Mouse (Mus musculus): ENCODE measurements around the gene Rnf215. TPM values are rescaled to one million over a fixed set of nuclear protein-coding genes. Genes with fewer than 3 reads are reported as not detected.
"Not testable (repeated sequence)": the region's sequence is repeated elsewhere in the genome, so short reads cannot be mapped to it uniquely, and the experiment has no call there.

Rnf215 gene
- polyA plus RNA-seq, 1 experiment from 2014 or later: 16.1 TPM

DNA sequence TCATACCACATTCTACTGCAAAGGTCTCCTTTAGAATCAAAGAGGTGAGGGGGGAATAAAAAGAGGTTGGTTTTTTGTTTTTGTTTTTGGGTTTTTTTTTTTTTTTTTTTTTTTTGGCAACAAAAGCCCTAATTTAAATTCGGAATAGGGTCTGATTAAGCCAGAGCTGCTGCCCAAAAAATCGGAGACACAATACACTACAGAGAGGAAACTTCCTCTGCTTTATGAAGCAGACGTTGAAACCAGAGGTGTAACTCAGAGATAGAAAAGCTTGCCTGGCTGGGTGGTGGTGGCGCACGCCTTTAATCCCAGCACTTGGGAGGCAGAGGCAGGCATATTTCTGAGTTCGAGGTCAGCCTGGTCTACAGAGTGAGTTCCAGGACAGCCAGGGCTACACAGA is 20.5 kb upstream of the Rnf215 start:
- Histone ChIP-seq H3K27me3 (peaks cover 10% of the 10 kb centered on the region; the same call in 1 of the 2 replicates), H3K4me1 (replicated peaks) (peaks cover 25% of the 10 kb centered on the region)
- not testable (repeated sequence) for H3K27ac ChIP-seq; H3K9me3 ChIP-seq (replicated peaks); H3K36me3 ChIP-seq; H3K9ac ChIP-seq; ATAC-seq (replicated peaks; ENCODE audit: insufficient number of reproducible peaks, insufficient read depth, low FRiP score, low read depth); H3K4me3 ChIP-seq; H3K4me2 ChIP-seq
- 82% methylated on average over 6 of the region's 6 CpGs for WGBS

GRCm38 (mm10) chr11:4115407-4115806 is 19.6 kb upstream of the Rnf215 start:
- 87% methylated on average over 4 of the region's 4 CpGs for WGBS
- Histone ChIP-seq H3K4me1 (replicated peaks) (peaks cover 32% of the 10 kb centered on the region), H3K9me3 (replicated peaks) (no peaks in the 10 kb centered on the region), H3K27ac (no peak overlapping the region), H3K4me2 (no peak overlapping the region), H3K27me3 (peaks cover 11% of the 10 kb centered on the region; the same call in 1 of the 2 replicates), H3K9ac (no peak overlapping the region), H3K4me3 (no peak overlapping the region), H3K36me3 (no peaks in the 10 kb centered on the region)
- no peak for ATAC-seq (replicated peaks; ENCODE audit: insufficient number of reproducible peaks, insufficient read depth, low FRiP score, low read depth)

DNA sequence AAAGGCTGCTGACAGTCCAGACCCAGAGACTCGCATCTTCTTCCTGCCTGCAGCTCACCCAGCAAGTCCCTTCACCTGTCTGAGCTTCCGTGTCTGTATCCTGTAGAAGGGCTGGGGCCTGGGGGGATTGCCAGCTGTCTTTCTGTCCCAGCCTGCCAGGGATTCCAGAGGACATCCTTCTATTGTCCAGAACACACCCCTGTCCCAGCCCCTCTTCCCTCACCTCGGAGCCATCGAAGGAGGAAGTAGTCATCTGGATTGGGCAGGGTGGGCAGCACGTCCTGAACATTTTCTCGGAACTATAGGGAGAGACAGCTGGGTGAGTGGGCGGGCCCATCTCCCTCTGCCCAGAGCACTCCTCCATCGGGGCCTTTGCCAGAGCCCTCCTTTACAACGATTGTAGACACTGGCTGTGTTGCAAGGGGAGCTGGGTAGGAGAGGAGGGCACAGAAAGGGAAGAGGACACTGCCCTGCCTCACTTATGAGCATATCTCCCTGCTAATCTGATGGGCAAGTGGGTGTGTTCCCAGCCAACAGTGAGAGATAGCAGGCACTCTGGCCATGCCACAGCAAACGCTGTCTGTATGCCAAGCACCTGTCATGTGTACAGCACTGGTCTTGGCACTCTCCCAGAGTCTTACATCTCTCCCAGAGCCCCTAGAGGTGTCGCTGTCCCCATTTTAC is 18.4 kb upstream of the Rnf215 start:
- 0 out of 2 replicates have a peak overlapping the region, but pooled peaks have one; percentile 21 for H3K4me2 ChIP-seq
- H3K4me1 ChIP-seq (replicated peaks): peaks cover 32% of the 10 kb centered on the region
- whole genome bisulfite sequencing: 42% methylated on average over 11 of the region's 11 CpGs
- no peak overlapping the region for H3K27ac ChIP-seq
- ATAC-seq (replicated peaks; ENCODE audit: insufficient number of reproducible peaks, insufficient read depth, low FRiP score, low read depth): no peak
- peaks cover 17% of the 10 kb centered on the region for H3K27me3 ChIP-seq
- no peaks in the 10 kb centered on the region for H3K9me3 ChIP-seq (replicated peaks)
- H3K9ac ChIP-seq: no peak overlapping the region
- H3K4me3 ChIP-seq: no peak overlapping the region
- no peaks in the 10 kb centered on the region for H3K36me3 ChIP-seq

DNA sequence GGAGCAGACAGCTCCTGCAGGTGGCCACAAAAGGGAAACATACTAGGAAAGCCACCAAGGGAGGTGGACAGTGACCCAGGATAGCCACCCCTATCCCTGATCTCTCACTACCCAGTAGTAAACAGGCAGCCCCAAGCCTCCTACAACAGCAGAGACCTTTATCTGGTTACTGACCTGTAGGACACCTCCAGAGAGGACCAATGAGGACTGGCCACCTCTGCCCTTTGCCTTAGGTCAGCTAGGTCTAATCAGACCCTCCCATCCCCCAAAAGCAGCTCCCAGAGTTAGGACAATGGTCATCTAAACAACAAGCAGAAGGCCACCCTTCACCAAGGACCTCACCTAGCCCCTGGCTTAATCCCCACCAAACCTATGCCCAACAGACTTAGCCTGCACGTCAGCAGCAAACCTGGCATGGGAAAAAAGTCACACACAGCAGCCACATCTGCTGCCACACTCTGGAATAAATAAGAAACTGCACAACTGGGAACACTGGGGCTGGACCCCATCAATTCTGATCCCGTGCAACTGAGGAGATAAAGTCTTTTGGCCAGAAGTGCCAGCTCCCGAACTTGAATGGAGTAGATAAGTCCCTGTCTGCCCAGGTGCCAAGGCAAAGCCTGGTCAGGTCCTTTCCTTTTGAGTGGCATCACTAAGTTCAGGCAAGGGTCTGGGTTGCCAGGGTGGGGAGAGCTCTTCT is 17.5 kb upstream of the Rnf215 start:
- ATAC-seq (replicated peaks; ENCODE audit: insufficient number of reproducible peaks, insufficient read depth, low FRiP score, low read depth): no peak
- H3K4me1 ChIP-seq (replicated peaks): peaks cover 32% of the 10 kb centered on the region
- 23% methylated on average over 3 of the region's 3 CpGs for WGBS
- no peaks in the 10 kb centered on the region for H3K36me3 ChIP-seq
- H3K9me3 ChIP-seq (replicated peaks): no peaks in the 10 kb centered on the region
- no peak overlapping the region for H3K9ac ChIP-seq
- H3K4me3 ChIP-seq: peak overlapping the region; percentile 57
- no peak overlapping the region for H3K27ac ChIP-seq
- H3K27me3 ChIP-seq: peaks cover 17% of the 10 kb centered on the region
- H3K4me2 ChIP-seq: peak overlapping the region; percentile 97

DNA sequence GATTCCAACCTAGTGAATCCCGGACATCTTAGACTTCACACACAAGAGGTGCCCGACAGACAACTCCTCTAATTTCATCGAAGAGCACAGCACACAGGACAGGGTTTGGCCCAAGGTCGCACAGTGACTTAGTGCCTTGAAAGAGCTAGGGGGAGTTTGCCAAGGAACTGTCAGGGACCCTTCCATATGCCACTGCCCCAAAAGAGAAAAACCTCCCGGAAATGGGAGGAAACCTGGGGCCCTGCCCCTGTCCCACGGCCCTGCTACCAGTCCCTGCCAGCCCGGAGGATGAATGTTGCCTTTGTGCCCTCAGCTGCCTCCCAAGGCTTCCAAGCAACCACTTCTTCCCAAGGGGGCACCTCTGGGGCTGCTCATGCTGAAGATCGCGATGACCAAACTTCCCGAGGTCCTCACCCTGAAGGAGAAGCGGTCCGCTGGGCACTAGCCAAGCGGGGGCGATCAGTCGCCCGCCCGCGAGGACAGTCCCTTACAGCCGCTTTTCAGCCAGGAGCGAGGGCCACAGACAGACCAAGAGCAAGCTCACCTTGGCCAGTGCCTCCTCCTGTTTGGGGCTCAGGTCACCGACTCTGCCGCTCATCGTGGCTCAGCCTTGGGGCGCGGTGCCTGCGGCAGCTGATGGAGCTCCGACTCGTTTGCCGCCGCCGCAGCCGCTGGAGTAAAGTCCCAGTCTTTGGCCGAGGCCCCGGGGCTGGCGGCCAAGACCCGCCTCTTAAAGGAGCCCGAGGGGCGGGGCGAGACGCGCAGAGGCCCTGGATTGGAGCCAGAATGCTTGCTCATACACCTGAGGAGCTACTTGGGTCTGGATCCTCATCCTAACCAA is 16.7 kb upstream of the Rnf215 start:
- peak overlapping the region; percentile 11; the same call in 1 of the 2 replicates for H3K27ac ChIP-seq
- no peak for ATAC-seq (replicated peaks; ENCODE audit: insufficient number of reproducible peaks, insufficient read depth, low FRiP score, low read depth)

GRCm38 (mm10) chr11:4119635-4120034 is 15.4 kb upstream of the Rnf215 start:
- H3K36me3 ChIP-seq: no peaks in the 10 kb centered on the region
- H3K27ac ChIP-seq: no peak overlapping the region
- H3K4me2 ChIP-seq: 0 out of 2 replicates have a peak overlapping the region, but pooled peaks have one; percentile 4
- H3K9ac ChIP-seq: no peak overlapping the region
- no peaks in the 10 kb centered on the region for H3K9me3 ChIP-seq (replicated peaks)
- WGBS: 19% methylated on average over 5 of the region's 5 CpGs
- H3K4me1 ChIP-seq (replicated peaks): peaks cover 32% of the 10 kb centered on the region
- no peak overlapping the region for H3K4me3 ChIP-seq
- ATAC-seq (replicated peaks; ENCODE audit: insufficient number of reproducible peaks, insufficient read depth, low FRiP score, low read depth): peak; percentile 30; the same call in 1 of the 2 replicates
- peaks cover 17% of the 10 kb centered on the region for H3K27me3 ChIP-seq

More for the DNA sequence above, 16.7 kb upstream of the Rnf215 start:
- Histone ChIP-seq H3K4me1 (replicated peaks) (peaks cover 32% of the 10 kb centered on the region), H3K9me3 (replicated peaks) (no peaks in the 10 kb centered on the region), H3K9ac (peak overlapping the region; percentile 57), H3K4me3 (peak overlapping the region; percentile 57), H3K36me3 (no peaks in the 10 kb centered on the region), H3K4me2 (peak overlapping the region; percentile 97), H3K27me3 (peaks cover 17% of the 10 kb centered on the region)
- WGBS: 3% methylated on average over 41 of the region's 41 CpGs

DNA sequence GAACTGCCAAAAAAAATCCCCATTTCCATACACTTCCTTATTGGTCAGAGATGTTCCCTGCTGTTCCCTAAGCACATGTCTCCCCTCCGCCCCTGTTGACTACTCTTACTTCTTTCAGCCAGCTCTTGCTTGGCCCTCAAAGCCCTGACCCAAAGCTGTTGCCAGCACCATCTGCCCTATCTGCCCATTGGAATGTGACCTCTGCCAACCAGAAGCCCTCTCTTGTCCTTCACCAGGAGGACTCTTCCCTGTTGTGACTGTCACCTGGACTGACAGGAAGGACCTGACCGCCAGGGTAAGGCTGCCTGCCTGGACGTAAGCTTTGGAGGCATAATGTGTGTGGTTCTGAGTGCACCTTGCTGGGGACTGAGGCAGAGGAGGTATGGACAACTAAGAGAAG is 13.3 kb upstream of the Rnf215 start:
- no peak for ATAC-seq (replicated peaks; ENCODE audit: insufficient number of reproducible peaks, insufficient read depth, low FRiP score, low read depth)
- peaks cover 17% of the 10 kb centered on the region for H3K27me3 ChIP-seq
- H3K9ac ChIP-seq: no peak overlapping the region
- peaks cover 27% of the 10 kb centered on the region for H3K4me1 ChIP-seq (replicated peaks)
- 75% methylated on average over 3 of the region's 3 CpGs for WGBS
- no peak overlapping the region for H3K4me3 ChIP-seq
- no peaks in the 10 kb centered on the region for H3K9me3 ChIP-seq (replicated peaks)
- H3K36me3 ChIP-seq: no peaks in the 10 kb centered on the region
- no peak overlapping the region for H3K4me2 ChIP-seq
- no peak overlapping the region for H3K27ac ChIP-seq

DNA sequence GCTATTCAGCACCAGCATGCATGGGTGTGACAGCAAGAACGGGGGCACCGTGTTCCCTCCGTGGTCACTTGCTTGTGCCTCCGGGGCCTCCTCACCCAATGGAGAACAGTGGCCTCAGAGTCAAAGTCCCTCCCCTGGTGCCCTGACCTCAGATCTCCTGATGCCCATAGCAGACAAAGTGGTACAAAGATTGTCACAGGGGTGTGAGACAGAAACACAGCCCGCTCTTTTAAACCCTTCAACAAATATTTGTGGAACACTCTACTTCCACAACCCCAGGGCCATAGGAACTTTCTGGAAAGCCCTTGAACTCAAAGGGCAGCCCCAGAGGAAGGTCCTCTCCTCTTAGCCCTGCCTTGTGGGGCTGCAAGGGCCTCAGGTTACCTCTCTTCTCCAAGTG is 12.8 kb upstream of the Rnf215 start:
- H3K9me3 ChIP-seq (replicated peaks): no peaks in the 10 kb centered on the region
- WGBS: 78% methylated on average over 5 of the region's 5 CpGs
- no peak overlapping the region for H3K4me2 ChIP-seq
- H3K9ac ChIP-seq: no peak overlapping the region
- peaks cover 21% of the 10 kb centered on the region for H3K4me1 ChIP-seq (replicated peaks)
- no peak overlapping the region for H3K4me3 ChIP-seq
- peaks cover 13% of the 10 kb centered on the region for H3K27me3 ChIP-seq
- no peaks in the 10 kb centered on the region for H3K36me3 ChIP-seq
- no peak for ATAC-seq (replicated peaks; ENCODE audit: insufficient number of reproducible peaks, insufficient read depth, low FRiP score, low read depth)
- H3K27ac ChIP-seq: no peak overlapping the region

- ATAC-seq (replicated peaks; ENCODE audit: insufficient number of reproducible peaks, insufficient read depth, low FRiP score, low read depth): no peak
- H3K9me3 ChIP-seq (replicated peaks): no peaks in the 10 kb centered on the region
- no peak within 1 kb of the TSS for H3K4me2 ChIP-seq
- H3K27me3 ChIP-seq: peaks cover 7% of the 10 kb centered on the region
- no peak within 1 kb of the TSS for H3K4me3 ChIP-seq
- WGBS: 67% methylated on average over 10 of the region's 10 CpGs
- H3K9ac ChIP-seq: no peak within 1 kb of the TSS
- no peaks in the 10 kb centered on the region for H3K36me3 ChIP-seq
- no peak within 1 kb of the TSS for H3K27ac ChIP-seq
- peaks cover 15% of the 10 kb centered on the region for H3K4me1 ChIP-seq (replicated peaks)
Observed at GRCm38 (mm10) chr11:4122742-4123579, 12.0 kb upstream of the Rnf215 start, which contains the start of gene Sec14l2. Sec14l2 (minus strand) TSS chr11:4123415.

DNA sequence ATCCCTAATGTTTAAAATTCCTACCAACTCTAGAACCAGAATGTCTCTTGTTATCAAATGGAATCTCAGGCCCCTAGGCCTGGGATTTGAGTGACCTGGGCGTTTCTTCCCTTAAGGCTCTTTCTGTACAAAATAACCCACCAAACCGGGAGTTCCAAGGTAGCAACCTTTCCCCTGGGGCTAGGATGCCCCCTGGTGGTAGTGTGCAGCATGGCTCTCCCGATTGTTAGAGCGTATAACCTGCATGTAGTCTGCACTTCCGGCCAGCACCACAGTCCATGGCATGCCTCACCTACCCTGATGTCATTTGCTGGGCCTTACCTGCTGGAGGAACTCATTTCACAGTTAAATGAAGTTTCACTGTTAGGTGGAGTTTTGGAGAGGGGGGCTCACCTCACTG is 11.1 kb upstream of the Rnf215 start:
- Histone ChIP-seq H3K9me3 (replicated peaks) (no peaks in the 10 kb centered on the region), H3K36me3 (no peaks in the 10 kb centered on the region), H3K4me1 (replicated peaks) (peaks cover 9% of the 10 kb centered on the region), H3K9ac (no peak overlapping the region), H3K27me3 (peaks cover 7% of the 10 kb centered on the region; the same call in 1 of the 2 replicates), H3K27ac (no peak overlapping the region), H3K4me3 (no peak overlapping the region), H3K4me2 (no peak overlapping the region)
- no peak for ATAC-seq (replicated peaks; ENCODE audit: insufficient number of reproducible peaks, insufficient read depth, low FRiP score, low read depth)
- 64% methylated on average over 5 of the region's 5 CpGs for WGBS

Measured in heart, embryonic 15.5 days (tissue).